In genomic region chr5:121913999-121914398, GRCm38 (mm10) we compare ENCODE assay signal across 10 mouse cellular contexts.
DNase-seq lines count a peak whose midpoint lies in the region; ATAC-seq and TF ChIP-seq lines count a peak whose summit lies in the region.
"Had no signal": no experiment of that assay in that cellular context is flagged by ENCODE, and none has a peak within 500 bp of the region (broad histone marks: within the 10 kb centered on the region; RNA-seq: fewer than 3 reads in every experiment).

No protein-coding gene starts in this region.

- WGBS in liver, postnatal 0 days (ENCODE audit: insufficient replicate concordance) = 80% methylated on average over 23 of the region's 23 CpGs
- 37% methylated on average over 23 of the region's 23 CpGs for WGBS in forebrain, embryonic 14.5 days
- WGBS in neural tube, embryonic 12.5 days = 22% methylated on average over 23 of the region's 23 CpGs

- no peak overlapping the region for H3K4me3 ChIP-seq in liver, postnatal 0 days (ENCODE audit: low read depth, low read length)
- no peak overlapping the region for H3K4me3 ChIP-seq in forebrain, embryonic 14.5 days (ENCODE audit: low read depth, low read length)
- no peak overlapping the region for H3K4me3 ChIP-seq in neural tube, embryonic 12.5 days

- H3K27ac ChIP-seq in liver, postnatal 0 days (ENCODE audit: low read depth) = no peak overlapping the region
- H3K27ac ChIP-seq in forebrain, embryonic 14.5 days (ENCODE audit: low read depth, low read length) = no peak overlapping the region
- no peak overlapping the region; the same call in 1 of the 2 replicates for H3K27ac ChIP-seq in neural tube, embryonic 12.5 days

- no peaks in the 10 kb centered on the region for H3K9me3 ChIP-seq in liver, postnatal 0 days (ENCODE audit: low read length)
- no peaks in the 10 kb centered on the region for H3K9me3 ChIP-seq in forebrain, embryonic 14.5 days (replicated peaks; ENCODE audit: control insufficient read depth, low read length)
- H3K9me3 ChIP-seq in neural tube, embryonic 12.5 days = no peaks in the 10 kb centered on the region
- H3K9me3 ChIP-seq: G1E had no signal

- H3K27me3 ChIP-seq in liver, postnatal 0 days (ENCODE audit: insufficient read depth, low read length) = no peaks in the 10 kb centered on the region
- H3K27me3 ChIP-seq in forebrain, embryonic 14.5 days (replicated peaks; ENCODE audit: control insufficient read depth, insufficient read depth, low read length) = no peaks in the 10 kb centered on the region
- H3K27me3 ChIP-seq in neural tube, embryonic 12.5 days (replicated peaks) = no peaks in the 10 kb centered on the region

- peak; percentile 13 for DNase-seq in liver
- DNase-seq in liver, postnatal 0 days = no peak
- DNase-seq in forebrain, embryonic 14.5 days (ENCODE audit: low spot score) = no peak
- peak; percentile 5 to 15 for DNase-seq in kidney, postnatal 36 days
- no peak for DNase-seq in natural killer cell, adult 2 months (ENCODE audit: low spot score in 2 of 2)
- DNase-seq in cerebellum, adult 18-20 months = no peak
- DNase-seq: thymus, postnatal 4 days had no signal

- no peak overlapping the region for H3K9ac ChIP-seq in liver, postnatal 0 days (replicated peaks)
- H3K9ac ChIP-seq in forebrain, embryonic 14.5 days (ENCODE audit: low read length) = 0 out of 2 replicates have a peak overlapping the region, but pooled peaks have one; percentile 17
- no peak overlapping the region for H3K9ac ChIP-seq in neural tube, embryonic 12.5 days

- H3K4me1 ChIP-seq in liver, postnatal 0 days (ENCODE audit: insufficient read depth) = no peaks in the 10 kb centered on the region
- peaks cover 4% of the 10 kb centered on the region; the same call in 1 of the 2 replicates for H3K4me1 ChIP-seq in forebrain, embryonic 14.5 days (ENCODE audit: control insufficient read depth, insufficient read depth, low read length)
- peaks cover 7% of the 10 kb centered on the region; the same call in 1 of the 2 replicates for H3K4me1 ChIP-seq in neural tube, embryonic 12.5 days

- no peak overlapping the region for H3K4me2 ChIP-seq in liver, postnatal 0 days (ENCODE audit: low read depth, low read length)
- no peak overlapping the region for H3K4me2 ChIP-seq in forebrain, embryonic 14.5 days (ENCODE audit: low read length)
- no peak overlapping the region for H3K4me2 ChIP-seq in neural tube, embryonic 12.5 days (replicated peaks)

- TF ChIP-seq CTCF in liver, postnatal 0 days (IDR thresholded peaks at IDR 0.05; ENCODE audit: low read depth) = no peak

- H3K36me3 ChIP-seq in liver, postnatal 0 days (replicated peaks; ENCODE audit: insufficient read depth, low read length) = no peaks in the 10 kb centered on the region
- H3K36me3 ChIP-seq in forebrain, embryonic 14.5 days (ENCODE audit: control insufficient read depth, insufficient read depth, low read length) = no peaks in the 10 kb centered on the region
- no peaks in the 10 kb centered on the region for H3K36me3 ChIP-seq in neural tube, embryonic 12.5 days
- H3K36me3 ChIP-seq: G1E had no signal

- no peak for ATAC-seq in liver, postnatal 0 days
- ATAC-seq in forebrain, embryonic 14.5 days = no peak
- ATAC-seq in neural tube, embryonic 12.5 days (ENCODE audit: low FRiP score, low read depth) = peak; percentile 31; the same call in 1 of the 2 replicates
- ATAC-seq in monocyte, adult 5-6 weeks (replicated peaks; ENCODE audit: insufficient number of reproducible peaks, low FRiP score, low TSS enrichment, poor library complexity, severe bottlenecking) = no peak

- TF ChIP-seq EP300 in liver, postnatal 0 days (IDR thresholded peaks at IDR 0.05; ENCODE audit: low read depth) = no peak

Comparison
In these comparisons a context has a peak if more than half of its experiments do, and no peak if none do; other contexts are left out.
1. DNase-seq: peak in liver (single experiment) and kidney, postnatal 36 days (2 of 2); none in liver, postnatal 0 days (single experiment), forebrain, embryonic 14.5 days (single experiment), natural killer cell, adult 2 months (0 of 2) and cerebellum, adult 18-20 months (0 of 2).